Mouse (Mus musculus) layer of hippocampus, adult 2 months (tissue): ENCODE data around the gene Sec24d. TPM values are rescaled to one million over a fixed set of nuclear protein-coding genes. Genes with fewer than 3 reads are reported as not detected.

Experiments used
- DNase-seq, 2 experiments: peaks; one replicate each; pipeline ENCODE4 v3.0.0; 2022; ENCODE audit warnings: low spot score in 2 of 2
- H3K27ac ChIP-seq: fragments of 200-600 bp; 2 replicates; pipeline ENCODE4 v1.8.1; 2022
- H3K4me3 ChIP-seq: fragments of 200-600 bp; 2 replicates; pipeline ENCODE4 v1.8.1; 2022; ENCODE audit warnings: mild to moderate bottlenecking
- CTCF ChIP-seq: fragments of 200-600 bp; conservative IDR thresholded peaks from 2 replicates; pipeline ENCODE4 v1.8.1; 2022; ENCODE audit warnings: antibody characterized with exemption, mild to moderate bottlenecking, moderate library complexity
- total RNA-seq, 2 experiments: library from RNA; stranded (reverse); gene quantifications; 2 replicates each; pipeline ENCODE4 v1.2.3; 2021

Gene Sec24d
- total RNA-seq, 2 experiments from 2014 or later = 23.8 to 36.0 TPM

DNA sequence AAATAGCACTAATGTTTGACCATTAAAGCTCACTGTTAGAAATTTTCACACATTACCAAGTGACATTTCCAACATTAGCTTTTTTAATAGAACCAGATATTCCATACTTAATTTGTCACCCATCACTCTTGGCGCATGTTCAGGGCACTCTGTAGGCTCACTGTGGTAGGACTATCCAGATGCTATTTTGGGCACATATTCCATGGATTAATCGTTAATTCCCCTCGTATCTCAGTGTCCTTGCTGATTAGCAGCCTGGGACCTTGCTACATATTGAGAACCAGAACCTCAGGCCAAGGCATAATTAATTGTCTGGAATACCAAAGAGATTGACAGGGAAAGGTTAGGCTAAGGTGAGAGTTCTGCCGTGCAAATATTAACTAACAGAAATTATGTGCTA lies 8.5 kb upstream of the Sec24d start:
- no peak for TF ChIP-seq CTCF
- Histone ChIP-seq H3K27ac (peak overlapping the region; percentile 46), H3K4me3 (no peak overlapping the region)
- no peak for DNase-seq

DNA sequence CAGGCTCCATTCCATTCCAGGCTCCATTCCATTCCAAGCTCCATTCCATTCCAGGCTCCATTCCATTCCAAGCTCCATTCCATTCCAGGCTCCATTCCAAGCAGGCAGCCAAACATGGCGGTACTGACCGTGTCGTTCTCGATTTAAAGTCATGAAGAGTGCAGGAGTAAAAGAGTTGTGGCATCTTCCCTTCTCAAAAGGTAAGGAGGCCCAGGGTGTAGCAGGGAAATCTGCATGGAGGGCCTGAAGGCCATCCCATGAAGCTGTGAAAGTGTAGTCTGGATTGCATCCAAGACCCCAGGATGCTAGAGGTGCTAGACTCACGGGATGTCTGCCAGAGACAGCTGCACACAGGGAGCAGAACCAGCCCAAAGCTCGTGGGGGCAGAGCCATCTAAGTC lies 2.5 kb upstream of the Sec24d start:
- peak; percentile 8 to 36 for DNase-seq
- TF ChIP-seq CTCF = no peak
- peak overlapping the region; percentile 65 for H3K27ac ChIP-seq
- peak overlapping the region; percentile 54 for H3K4me3 ChIP-seq

DNA sequence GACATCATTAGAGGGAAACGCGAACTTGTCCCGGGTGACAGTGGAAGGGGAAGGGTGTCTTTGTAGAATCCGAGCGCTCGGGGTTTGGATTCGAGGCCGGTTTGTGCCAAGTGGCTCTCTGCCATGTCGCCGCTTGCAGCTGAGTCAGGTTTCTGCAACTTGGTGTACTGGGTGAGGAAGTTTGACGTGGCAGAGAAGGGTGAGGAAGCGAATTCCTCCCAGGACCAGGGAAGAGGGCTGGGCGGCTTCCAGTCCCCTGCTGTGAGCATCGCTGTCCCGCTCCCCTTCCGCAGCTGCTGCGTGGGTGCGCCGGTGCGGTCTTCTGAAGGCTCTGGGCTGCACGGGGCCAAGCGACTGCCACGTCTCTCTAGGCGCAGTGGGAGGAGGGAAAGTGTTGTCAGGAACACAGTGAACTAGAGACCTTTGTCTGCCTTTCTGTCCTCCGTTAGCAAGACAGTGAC lies 516 bp downstream of the Sec24d start:
- Histone ChIP-seq H3K4me3 (peak overlapping the region; percentile 81), H3K27ac (peak overlapping the region; percentile 93)
- no peak for TF ChIP-seq CTCF
- peak; percentile 26 to 47 for DNase-seq

DNA sequence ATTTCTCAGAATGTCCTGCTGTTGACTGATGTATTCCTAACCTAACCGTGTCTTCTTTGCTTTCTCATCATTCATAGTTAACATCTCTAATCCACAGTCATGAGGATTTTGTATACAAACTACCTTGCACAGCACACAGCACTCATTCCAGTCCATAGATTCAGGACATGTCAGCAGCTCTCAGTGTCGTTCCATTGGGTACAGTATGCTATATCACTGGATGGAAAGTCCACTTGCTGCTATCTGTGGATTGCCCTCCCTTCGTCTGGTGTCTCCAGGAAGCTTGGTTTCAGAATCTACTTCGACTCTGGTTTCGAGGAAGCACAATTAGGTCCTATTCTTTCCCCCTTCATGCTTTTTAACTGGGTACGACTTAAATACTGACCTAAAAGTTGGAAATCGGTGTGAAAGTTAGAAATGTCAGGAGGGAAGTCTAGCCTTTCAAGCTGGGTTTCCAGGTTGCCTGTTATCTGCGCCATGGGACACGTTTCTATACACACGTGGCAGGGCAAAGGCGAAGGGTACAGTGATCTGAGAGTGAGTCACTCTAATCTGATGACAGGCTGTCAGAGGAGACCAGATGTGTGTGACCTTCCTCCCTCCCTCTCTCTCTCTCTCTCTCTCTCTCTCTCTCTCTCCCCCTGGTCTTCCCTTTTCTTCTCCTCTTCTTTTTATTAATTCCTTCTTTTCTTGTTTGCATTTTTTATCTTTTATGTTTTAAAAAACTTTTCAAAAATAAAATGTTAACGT lies 15.8 kb downstream of the Sec24d start:
- H3K4me3 ChIP-seq = no peak overlapping the region
- DNase-seq = no peak
- no peak overlapping the region for H3K27ac ChIP-seq
- no peak for TF ChIP-seq CTCF

DNA sequence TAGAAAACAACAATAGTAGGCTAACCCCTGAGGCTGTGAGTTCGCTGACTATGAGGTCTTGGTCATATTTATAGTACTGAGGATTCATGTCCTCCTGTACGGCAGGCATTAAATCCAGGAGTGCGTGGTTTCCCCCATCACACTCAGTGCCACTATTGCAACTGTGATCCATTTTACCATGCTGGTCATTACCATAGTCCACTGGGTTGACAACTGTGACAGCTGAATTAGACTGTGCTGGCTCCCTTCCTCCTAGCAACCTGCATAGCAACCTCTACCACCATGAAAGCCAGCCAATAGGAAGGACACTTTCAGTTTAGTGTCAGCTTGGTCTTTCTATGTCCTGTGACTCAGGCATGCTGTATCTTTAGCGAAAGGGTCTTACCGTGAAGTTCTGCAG lies 17.0 kb downstream of the Sec24d start:
- no peak for DNase-seq

DNA sequence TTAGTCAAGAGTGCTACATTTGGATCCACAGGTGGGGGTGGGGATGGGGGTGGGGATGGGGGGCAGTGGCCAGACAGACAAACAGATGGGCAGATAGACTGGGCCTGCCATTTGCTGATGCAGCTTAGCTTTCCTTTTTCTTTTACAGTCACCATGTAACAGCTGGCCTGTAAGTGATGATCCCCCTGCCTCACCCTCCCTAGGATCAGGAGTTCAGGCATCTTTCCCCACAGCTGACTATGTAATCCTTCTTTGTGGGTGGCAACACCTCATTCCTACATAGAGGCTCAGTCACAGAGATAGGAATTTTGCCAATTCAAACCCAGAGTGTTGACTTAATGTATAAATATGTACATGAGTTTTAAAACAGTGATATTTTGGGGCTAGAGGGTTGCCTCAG lies 18.4 kb downstream of the Sec24d start:
- Histone ChIP-seq H3K27ac (no peak overlapping the region), H3K4me3 (no peak overlapping the region)
- DNase-seq = no peak
- no peak for TF ChIP-seq CTCF

More for the DNA sequence above, 17.0 kb downstream of the Sec24d start:
- Histone ChIP-seq H3K4me3 (no peak overlapping the region), H3K27ac (no peak overlapping the region)
- TF ChIP-seq CTCF = no peak

DNA sequence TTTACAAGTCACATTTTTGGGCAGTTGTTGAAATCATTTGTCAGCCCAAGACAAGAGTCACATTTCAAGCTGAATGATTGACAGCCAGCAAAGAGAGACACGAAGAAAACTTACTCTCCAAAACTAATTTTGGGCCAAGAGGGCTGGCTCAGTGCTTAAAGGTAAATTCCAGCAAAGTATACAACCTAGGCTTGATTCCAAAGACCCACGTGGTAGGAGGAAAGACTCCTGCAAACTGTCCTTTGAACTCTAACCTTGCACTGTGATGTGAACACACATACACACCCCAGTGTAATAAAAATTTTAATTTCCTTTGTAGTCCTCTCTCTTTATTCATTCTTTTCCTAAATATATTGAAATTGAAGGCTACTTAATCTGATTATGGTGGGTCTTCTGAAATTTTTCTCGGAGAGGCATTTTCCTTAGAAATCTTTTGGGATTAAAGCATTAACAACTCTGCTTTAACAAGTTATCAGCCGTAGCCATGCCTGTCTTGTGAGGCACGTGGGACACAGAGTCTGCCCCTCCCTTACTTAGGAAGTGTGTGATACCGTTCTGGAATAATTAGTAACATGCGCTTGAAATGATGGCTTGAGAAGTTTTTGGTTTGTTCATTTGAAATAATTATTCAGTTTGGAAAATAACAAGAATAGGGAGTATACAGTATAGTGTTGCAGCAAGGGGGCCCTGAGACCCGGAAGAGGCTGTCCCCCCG lies 21.8 kb downstream of the Sec24d start:
- no peak overlapping the region for H3K27ac ChIP-seq
- no peak for TF ChIP-seq CTCF
- no peak for DNase-seq
- no peak overlapping the region for H3K4me3 ChIP-seq

DNA sequence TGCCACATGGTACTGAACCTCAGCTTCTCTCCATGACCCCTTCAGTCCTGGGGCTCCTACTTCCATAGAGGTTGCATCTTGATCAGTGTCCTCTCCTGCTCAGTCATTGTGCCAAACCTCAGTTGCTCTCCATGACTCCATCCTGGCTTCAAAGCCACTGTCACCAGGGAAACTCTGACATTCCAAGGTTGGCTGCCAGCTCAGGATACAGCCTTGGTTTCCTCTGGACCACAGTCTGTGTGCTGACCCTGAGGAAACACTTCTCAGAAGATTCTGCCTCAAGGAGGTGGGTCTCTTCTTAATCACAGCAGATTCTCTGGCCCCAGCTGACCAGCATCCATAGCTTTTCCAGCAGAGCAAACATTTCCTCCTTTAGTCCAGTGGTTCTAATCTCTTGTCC lies 24.4 kb downstream of the Sec24d start:
- H3K27ac ChIP-seq = no peak overlapping the region
- H3K4me3 ChIP-seq = no peak overlapping the region
- no peak for DNase-seq
- no peak for TF ChIP-seq CTCF

DNA sequence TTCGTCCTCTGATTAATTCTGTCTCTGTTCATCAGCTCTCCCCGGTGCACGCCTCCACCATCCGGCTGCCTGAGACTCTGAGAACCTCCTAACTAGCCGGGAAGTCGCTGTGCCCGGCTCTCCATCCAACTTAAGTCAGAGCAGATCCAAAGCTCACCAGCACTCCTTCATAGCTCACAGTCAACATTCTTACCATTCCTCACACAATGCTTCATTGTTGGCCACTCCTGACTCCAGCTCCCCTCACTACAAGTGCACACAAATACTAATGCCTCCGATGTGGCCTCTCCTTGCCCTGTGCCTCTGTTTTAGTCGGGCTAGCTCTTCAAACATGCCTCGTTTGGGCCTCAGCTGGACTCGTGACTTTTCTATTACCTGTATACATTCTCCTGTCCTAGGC lies 29.4 kb downstream of the Sec24d start:
- peak overlapping the region; percentile 61; the same call in 1 of the 2 replicates for H3K27ac ChIP-seq
- H3K4me3 ChIP-seq = no peak overlapping the region
- TF ChIP-seq CTCF = no peak
- DNase-seq = no peak

DNA sequence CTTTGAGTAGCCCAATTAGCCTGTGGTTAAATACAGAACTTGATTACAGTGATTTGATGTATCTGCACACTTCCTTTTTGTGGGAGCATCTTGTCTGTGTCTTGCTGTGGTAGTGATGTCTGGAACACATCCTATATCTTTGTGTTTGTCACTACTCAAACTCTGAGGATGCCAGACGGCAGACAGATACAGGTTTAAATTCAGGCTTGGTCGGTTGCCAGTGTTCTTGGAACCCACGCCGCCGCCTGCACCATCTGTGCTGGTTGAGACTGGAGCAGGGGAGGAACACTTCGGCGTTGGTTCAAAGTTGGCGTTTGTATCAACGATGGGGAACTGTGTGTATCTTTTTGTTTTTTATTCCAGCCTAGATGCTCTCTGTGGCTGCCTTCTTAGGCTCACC lies 31.0 kb downstream of the Sec24d start:
- no peak for TF ChIP-seq CTCF
- H3K4me3 ChIP-seq = no peak overlapping the region
- peak overlapping the region; percentile 61; the same call in 1 of the 2 replicates for H3K27ac ChIP-seq
- peak; percentile 89 to 90 for DNase-seq

DNA sequence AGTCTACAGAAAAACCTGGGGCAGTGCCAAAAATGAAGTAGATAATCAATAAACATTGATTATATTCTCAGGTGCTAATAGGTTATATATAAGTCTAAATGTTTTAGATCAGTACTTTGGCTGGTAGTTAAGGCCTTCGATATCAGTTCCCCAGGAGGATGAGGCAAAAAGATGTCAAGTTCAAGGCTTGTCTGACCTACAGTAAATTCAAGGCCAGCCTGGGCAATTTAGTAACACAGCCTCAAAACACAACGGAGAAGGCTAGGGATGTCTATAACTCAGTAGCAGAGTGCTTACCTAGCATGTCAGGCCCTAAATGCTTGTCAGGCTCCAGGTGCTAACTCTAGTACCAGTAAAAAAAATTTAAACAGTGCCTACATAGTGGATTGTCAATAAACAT lies 34.3 kb downstream of the Sec24d start:
- DNase-seq = no peak
- Histone ChIP-seq H3K27ac (no peak overlapping the region), H3K4me3 (no peak overlapping the region)
- no peak for TF ChIP-seq CTCF

DNA sequence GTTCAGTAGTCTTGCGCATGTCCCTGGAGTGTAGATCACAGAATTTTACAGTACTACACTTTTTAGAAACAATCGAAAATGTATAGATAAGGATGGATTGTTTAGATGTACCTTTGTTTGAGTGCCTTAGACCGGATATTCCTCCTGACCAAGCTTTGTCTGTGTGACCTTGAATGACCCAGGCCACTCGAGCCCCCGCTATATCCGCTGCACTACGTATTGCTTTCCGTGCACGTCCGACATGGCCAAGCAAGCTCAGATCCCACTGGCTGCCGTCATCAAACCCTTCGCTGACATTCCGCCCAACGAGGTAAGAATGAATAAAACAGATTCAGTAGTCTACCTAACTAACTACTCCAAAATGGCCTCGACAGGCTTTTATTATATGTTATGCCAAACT lies 38.4 kb downstream of the Sec24d start:
- no peak for TF ChIP-seq CTCF
- Histone ChIP-seq H3K27ac (no peak overlapping the region), H3K4me3 (no peak overlapping the region)
- DNase-seq = no peak

DNA sequence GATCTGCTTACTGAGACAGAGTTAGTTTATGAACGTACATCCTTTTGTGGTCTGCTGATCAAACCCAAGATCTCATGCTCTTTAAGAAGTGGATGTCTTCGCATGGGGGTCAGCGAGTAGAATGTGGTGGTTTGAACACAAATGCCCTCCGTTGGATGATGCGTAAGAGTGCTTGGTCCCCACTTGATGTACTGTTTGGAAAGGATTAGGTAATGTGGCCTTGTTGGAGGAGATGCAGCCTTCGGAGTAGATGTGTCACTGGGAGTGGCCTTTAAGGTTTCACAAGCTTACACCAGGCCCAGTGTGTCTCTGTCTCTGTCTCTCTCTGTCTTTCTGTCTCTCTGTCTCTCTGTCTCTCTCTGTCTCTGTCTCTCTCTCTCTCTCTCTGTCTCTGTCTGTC lies 40.2 kb downstream of the Sec24d start:
- TF ChIP-seq CTCF = no peak
- Histone ChIP-seq H3K27ac (no peak overlapping the region), H3K4me3 (no peak overlapping the region)
- no peak for DNase-seq

DNA sequence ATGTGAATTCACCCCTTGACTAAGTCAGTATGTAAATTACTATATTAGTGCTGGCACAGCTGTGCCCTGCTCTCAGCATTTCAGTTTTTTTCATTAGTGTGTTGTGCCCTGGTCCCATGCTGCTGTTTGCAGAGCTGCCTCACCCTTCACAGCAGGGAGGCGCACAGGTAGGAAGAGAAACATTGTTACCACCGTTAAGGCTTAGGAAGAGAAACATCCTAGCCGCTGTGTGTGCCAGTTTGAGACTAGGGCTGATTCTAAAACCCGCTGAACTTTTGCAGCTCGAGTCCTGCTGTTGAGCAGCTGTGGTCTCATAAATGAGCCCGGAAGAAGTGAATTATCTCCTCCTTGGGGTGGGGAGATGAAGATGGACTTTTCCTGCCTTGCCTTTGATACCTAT lies 41.9 kb downstream of the Sec24d start:
- no peak for TF ChIP-seq CTCF
- no peak overlapping the region for H3K27ac ChIP-seq
- DNase-seq = no peak
- no peak overlapping the region for H3K4me3 ChIP-seq
